Mouse (Mus musculus) R1 (cell line): ENCODE data around the gene Arl6ip1.

Experiments
- DNase-seq: peaks from one replicate; pipeline ENCODE4 v3.0.0-alpha.2; 2018; ENCODE audit warnings: low read depth, low spot score

Arl6ip1 gene

GRCm38 (mm10) chr7:118129430-118130041 is at the start of gene Arl6ip1:
Arl6ip1 (minus strand) TSS chr7:118129662.
- DNase-seq: peak; percentile 99

GRCm38 (mm10) chr7:118175821-118176355 is 46.4 kb upstream of the Arl6ip1 start:
- DNase-seq: no peak

GRCm38 (mm10) chr7:118170125-118170524 is 40.7 kb upstream of the Arl6ip1 start:
- peak; percentile 63 for DNase-seq

- peak; percentile 59 for DNase-seq
Observed at GRCm38 (mm10) chr7:118163006-118163405, 33.5 kb upstream of the Arl6ip1 start.

- no peak for DNase-seq
Observed at GRCm38 (mm10) chr7:118160121-118160520, 30.7 kb upstream of the Arl6ip1 start.

GRCm38 (mm10) chr7:118156461-118156860 is 27.0 kb upstream of the Arl6ip1 start:
- no peak for DNase-seq

GRCm38 (mm10) chr7:118154150-118154549 is 24.7 kb upstream of the Arl6ip1 start:
- DNase-seq: no peak

GRCm38 (mm10) chr7:118143602-118144001 is 14.1 kb upstream of the Arl6ip1 start:
- DNase-seq: no peak

- DNase-seq: no peak
Observed at GRCm38 (mm10) chr7:118143123-118143522, 13.7 kb upstream of the Arl6ip1 start.

GRCm38 (mm10) chr7:118141271-118141670 is 11.8 kb upstream of the Arl6ip1 start:
- no peak for DNase-seq

- peak; percentile 36 for DNase-seq
Observed at GRCm38 (mm10) chr7:118135128-118135527, 5.7 kb upstream of the Arl6ip1 start.

- no peak for DNase-seq
Observed at GRCm38 (mm10) chr7:118128925-118129429, 485 bp downstream of the Arl6ip1 start.

GRCm38 (mm10) chr7:118126219-118126875 is 3.1 kb downstream of the Arl6ip1 start:
- no peak for DNase-seq

- DNase-seq: no peak
Observed at GRCm38 (mm10) chr7:118125736-118126135, 3.7 kb downstream of the Arl6ip1 start.

GRCm38 (mm10) chr7:118123512-118124411 is 5.7 kb downstream of the Arl6ip1 start:
- DNase-seq: no peak

GRCm38 (mm10) chr7:118122235-118122634 is 7.2 kb downstream of the Arl6ip1 start:
- DNase-seq: no peak

- DNase-seq: no peak
Observed at GRCm38 (mm10) chr7:118120654-118121053, 8.8 kb downstream of the Arl6ip1 start.

- DNase-seq: no peak
Observed at GRCm38 (mm10) chr7:118119946-118120345, 9.5 kb downstream of the Arl6ip1 start.

- DNase-seq: peak; percentile 79
Observed at GRCm38 (mm10) chr7:118119142-118119541, 10.3 kb downstream of the Arl6ip1 start.

GRCm38 (mm10) chr7:118118426-118118825 is 11.0 kb downstream of the Arl6ip1 start:
- DNase-seq: no peak

- DNase-seq: no peak
Observed at GRCm38 (mm10) chr7:118117539-118118210, 11.8 kb downstream of the Arl6ip1 start.
